Mouse (Mus musculus) G1E (cell line): ENCODE data around the gene Msln.

Source experiments
- CTCF ChIP-seq: IDR thresholded peaks from 2 replicates; pipeline ENCODE4 v1.5.1; 2012; ENCODE audit warnings: low read depth, low read length, inconsistent platforms, mixed read lengths
- GATA1 ChIP-seq: IDR thresholded peaks from 2 replicates; pipeline ENCODE4 v1.6.1; 2012; ENCODE audit warnings: borderline replicate concordance, low read length, inconsistent platforms, mixed read lengths
- POLR2AphosphoS5 ChIP-seq: IDR thresholded peaks from 2 replicates; pipeline ENCODE4 v1.6.1; 2012; ENCODE audit warnings: low read depth, low read length, inconsistent platforms; ENCODE audit not compliant: insufficient replicate concordance
- TAL1 ChIP-seq: conservative IDR thresholded peaks from 2 replicates; pipeline ENCODE4 v1.6.1; 2012; ENCODE audit warnings: low read depth, low read length, inconsistent platforms, mixed read lengths

DNA sequence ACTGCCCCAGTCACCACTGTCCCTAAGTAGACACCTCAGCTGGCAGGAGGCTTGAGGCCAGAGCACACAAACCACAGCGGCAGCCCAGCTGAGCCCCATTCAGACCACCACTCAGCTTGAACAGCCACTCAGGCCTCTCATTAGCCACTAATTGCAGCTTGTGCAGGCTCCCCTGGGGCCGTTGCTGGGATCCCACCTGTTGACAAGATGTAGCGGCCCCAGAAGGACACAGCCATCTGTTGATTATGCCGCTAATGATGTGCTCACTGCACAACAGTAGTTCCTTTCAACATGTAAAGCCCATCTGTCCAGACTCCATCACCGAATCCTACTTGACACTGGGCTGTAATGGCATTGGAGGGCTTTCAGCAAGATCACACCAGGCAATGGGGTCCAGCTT lies 11.7 kb upstream of the Msln start:
- TF ChIP-seq POLR2AphosphoS5 (no peak), CTCF (no peak), GATA1 (no peak), TAL1 (no peak)
